Mouse (Mus musculus) brain, embryonic 14.5 days (tissue): Measurements from ENCODE around the gene Spc24. TPM values are rescaled to one million over a fixed set of nuclear protein-coding genes. Genes with fewer than 3 reads are reported as not detected.

Source experiments
- DNase-seq: peaks from one replicate; pipeline ENCODE4 v3.0.0-alpha.2; 2011; ENCODE audit warnings: low read depth
- CTCF ChIP-seq: fragments of 200-500 bp; IDR thresholded peaks from 2 replicates; pipeline ENCODE4 v1.5.1; 2012; ENCODE audit warnings: inconsistent platforms, mild to moderate bottlenecking, moderate library complexity, borderline replicate concordance; ENCODE audit not compliant: insufficient read depth, insufficient read length; ENCODE audit errors: extremely low read depth
- POLR2A ChIP-seq: fragments of 200-500 bp; IDR thresholded peaks from 2 replicates; pipeline ENCODE4 v1.6.1; 2012; ENCODE audit warnings: mild to moderate bottlenecking, inconsistent platforms, borderline replicate concordance; ENCODE audit not compliant: poor library complexity, insufficient read depth, insufficient read length, severe bottlenecking; ENCODE audit errors: extremely low read depth
- polyA plus RNA-seq: library from polyadenylated mRNA; depleted of rRNA; stranded (reverse); fragments of >200 nt; gene quantifications from 2 replicates; pipeline ENCODE4 v1.2.3, GENCODE M21; 2012

Spc24 gene
- polyA plus RNA-seq, 1 experiment, result 19.6 TPM

GRCm38 (mm10) chr9:21754003-21754402 lies 6.1 kb downstream of the Spc24 start:
- DNase-seq, result no peak
- TF ChIP-seq CTCF, result no peak
- no peak for TF ChIP-seq POLR2A

- TF ChIP-seq CTCF (no peak), POLR2A (no peak)
- no peak for DNase-seq
These were observed 7.8 kb downstream of the Spc24 start for GRCm38 (mm10) chr9:21752252-21752792.

- no peak for DNase-seq
- no peak for TF ChIP-seq POLR2A
- no peak for TF ChIP-seq CTCF
These were observed 8.8 kb downstream of the Spc24 start for GRCm38 (mm10) chr9:21751347-21751746.

GRCm38 (mm10) chr9:21750370-21750769 lies 9.7 kb downstream of the Spc24 start:
- TF ChIP-seq POLR2A, result no peak
- no peak for TF ChIP-seq CTCF
- no peak for DNase-seq

- TF ChIP-seq CTCF, result no peak
- no peak for TF ChIP-seq POLR2A
- no peak for DNase-seq
These were observed 10.6 kb downstream of the Spc24 start for GRCm38 (mm10) chr9:21749382-21750118.

- TF ChIP-seq CTCF, result no peak
- TF ChIP-seq POLR2A, result no peak
- no peak for DNase-seq
These were observed 11.6 kb downstream of the Spc24 start for GRCm38 (mm10) chr9:21748491-21748890.

GRCm38 (mm10) chr9:21748033-21748432 lies 12.1 kb downstream of the Spc24 start:
- TF ChIP-seq CTCF (no peak), POLR2A (no peak)
- peak; percentile 78 for DNase-seq

GRCm38 (mm10) chr9:21747238-21747774 lies 12.8 kb downstream of the Spc24 start:
- TF ChIP-seq POLR2A, result no peak
- TF ChIP-seq CTCF, result no peak
- no peak for DNase-seq

GRCm38 (mm10) chr9:21741514-21741913 lies 18.6 kb downstream of the Spc24 start:
- no peak for DNase-seq
- no peak for TF ChIP-seq CTCF
- no peak for TF ChIP-seq POLR2A

- TF ChIP-seq POLR2A, result no peak
- no peak for TF ChIP-seq CTCF
- DNase-seq, result no peak
These were observed 19.7 kb downstream of the Spc24 start for GRCm38 (mm10) chr9:21740427-21740826.

GRCm38 (mm10) chr9:21738776-21739175 lies 21.3 kb downstream of the Spc24 start:
- TF ChIP-seq POLR2A, result no peak
- no peak for TF ChIP-seq CTCF

GRCm38 (mm10) chr9:21737188-21737587 lies 22.9 kb downstream of the Spc24 start:
- no peak for DNase-seq

More at GRCm38 (mm10) chr9:21738776-21739175, 21.3 kb downstream of the Spc24 start:
- DNase-seq, result peak; percentile 25

GRCm38 (mm10) chr9:21736580-21736979 lies 23.5 kb downstream of the Spc24 start:
- DNase-seq, result no peak
- TF ChIP-seq POLR2A, result no peak
- TF ChIP-seq CTCF, result no peak

More at GRCm38 (mm10) chr9:21737188-21737587, 22.9 kb downstream of the Spc24 start:
- TF ChIP-seq CTCF, result no peak
- TF ChIP-seq POLR2A, result no peak
